Comparison of ENCODE assay signal across 9 mouse cellular contexts in the genomic region with DNA sequence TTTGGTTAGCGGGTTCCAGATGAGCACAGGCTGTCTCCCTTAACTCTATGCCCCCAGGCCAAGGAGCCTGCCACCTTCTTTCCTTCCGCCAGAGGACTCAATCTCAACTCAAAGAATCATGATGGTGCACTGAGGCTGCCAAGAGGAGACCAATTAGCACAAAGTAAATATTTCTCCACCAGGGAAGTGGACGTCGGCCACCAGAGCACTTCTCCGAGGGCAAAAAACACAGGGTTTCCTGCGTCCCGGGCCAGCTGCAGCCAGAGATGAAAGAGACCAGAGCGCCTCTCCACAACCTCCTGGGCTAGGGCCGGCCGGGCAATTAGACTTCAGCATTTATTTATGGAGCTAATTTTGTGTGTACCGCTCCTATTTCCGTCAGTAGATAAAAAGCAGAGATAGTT. TPM values are rescaled to one million over a fixed set of nuclear protein-coding genes. Genes with fewer than 3 reads are reported as not detected.
A peak's percentile ranks its signal among the peaks of the same experiment; 100 is the strongest.
DNase-seq lines count a peak whose midpoint lies in the region; ATAC-seq and TF ChIP-seq lines count a peak whose summit lies in the region.
"Had no signal": no experiment of that assay in that cellular context is flagged by ENCODE, and none has a peak within 500 bp of the region (broad histone marks: within the 10 kb centered on the region; RNA-seq: fewer than 3 reads in every experiment).

No protein-coding gene starts in this region.

- peak; percentile 11 for DNase-seq in adrenal gland, postnatal 14 days
- no peak for DNase-seq in adrenal gland, adult 18-20 months (ENCODE audit: low spot score in 2 of 2)
- DNase-seq in midbrain, embryonic 10.5 days (ENCODE audit: low spot score): no peak
- DNase-seq in midbrain, postnatal 0 days (ENCODE audit: low spot score): no peak
- DNase-seq in liver, embryonic 13.5 days: no peak
- DNase-seq in forebrain, embryonic 14.5 days (ENCODE audit: low spot score): no peak
- DNase-seq in thymus, postnatal 14 days: no peak

- no peak for TF ChIP-seq CTCF in midbrain, postnatal 0 days (IDR thresholded peaks at IDR 0.05)

- 0 out of 2 replicates have a peak overlapping the region, but pooled peaks have one; percentile 1 for H3K27ac ChIP-seq in midbrain, embryonic 10.5 days (replicated peaks)
- no peak overlapping the region for H3K27ac ChIP-seq in midbrain, postnatal 0 days (ENCODE audit: low read depth, low read length)
- H3K27ac ChIP-seq in liver, embryonic 13.5 days: no peak overlapping the region
- H3K27ac ChIP-seq in stomach, embryonic 15.5 days: no peak overlapping the region
- no peak overlapping the region for H3K27ac ChIP-seq in forebrain, embryonic 14.5 days (ENCODE audit: low read depth, low read length)
- H3K27ac ChIP-seq: forebrain, embryonic 15.5 days had no signal

- no peaks in the 10 kb centered on the region for H3K9me3 ChIP-seq in midbrain, embryonic 10.5 days (replicated peaks)
- no peaks in the 10 kb centered on the region for H3K9me3 ChIP-seq in midbrain, postnatal 0 days (ENCODE audit: low read length)
- no peaks in the 10 kb centered on the region for H3K9me3 ChIP-seq in liver, embryonic 13.5 days (replicated peaks)
- H3K9me3 ChIP-seq in stomach, embryonic 15.5 days: no peaks in the 10 kb centered on the region
- no peaks in the 10 kb centered on the region for H3K9me3 ChIP-seq in forebrain, embryonic 14.5 days (replicated peaks; ENCODE audit: control insufficient read depth, low read length)
- H3K9me3 ChIP-seq: forebrain, embryonic 15.5 days had no signal

- H3K4me1 ChIP-seq in midbrain, embryonic 10.5 days: peaks cover 15% of the 10 kb centered on the region
- H3K4me1 ChIP-seq in midbrain, postnatal 0 days (ENCODE audit: insufficient read depth, low read length): no peaks in the 10 kb centered on the region
- no peaks in the 10 kb centered on the region for H3K4me1 ChIP-seq in liver, embryonic 13.5 days (replicated peaks)
- H3K4me1 ChIP-seq in stomach, embryonic 15.5 days: peaks cover 4% of the 10 kb centered on the region; the same call in 1 of the 2 replicates
- no peaks in the 10 kb centered on the region for H3K4me1 ChIP-seq in forebrain, embryonic 14.5 days (ENCODE audit: control insufficient read depth, insufficient read depth, low read length)
- H3K4me1 ChIP-seq: forebrain, embryonic 15.5 days had no signal

- WGBS in midbrain, embryonic 10.5 days: 46% methylated on average over 12 of the region's 12 CpGs
- 46% methylated on average over 12 of the region's 12 CpGs for WGBS in midbrain, postnatal 0 days
- 17% methylated on average over 12 of the region's 12 CpGs for WGBS in liver, embryonic 13.5 days (ENCODE audit: insufficient replicate concordance)
- WGBS in stomach, embryonic 15.5 days: 14% methylated on average over 12 of the region's 12 CpGs
- WGBS in forebrain, embryonic 14.5 days: 48% methylated on average over 12 of the region's 12 CpGs

- H3K36me3 ChIP-seq in midbrain, embryonic 10.5 days: no peaks in the 10 kb centered on the region
- no peaks in the 10 kb centered on the region for H3K36me3 ChIP-seq in midbrain, postnatal 0 days (ENCODE audit: insufficient read depth, low read length)
- no peaks in the 10 kb centered on the region for H3K36me3 ChIP-seq in liver, embryonic 13.5 days
- H3K36me3 ChIP-seq in stomach, embryonic 15.5 days: no peaks in the 10 kb centered on the region
- H3K36me3 ChIP-seq in forebrain, embryonic 14.5 days (ENCODE audit: control insufficient read depth, insufficient read depth, low read length): no peaks in the 10 kb centered on the region
- H3K36me3 ChIP-seq: forebrain, embryonic 15.5 days had no signal

- H3K4me2 ChIP-seq in midbrain, postnatal 0 days (ENCODE audit: low read depth, low read length, poor library complexity, severe bottlenecking): no peak overlapping the region
- peak overlapping the region; percentile 25; the same call in 1 of the 2 replicates for H3K4me2 ChIP-seq in liver, embryonic 13.5 days
- 0 out of 2 replicates have a peak overlapping the region, but pooled peaks have one; percentile 14 for H3K4me2 ChIP-seq in stomach, embryonic 15.5 days
- H3K4me2 ChIP-seq in forebrain, embryonic 14.5 days (ENCODE audit: low read length): no peak overlapping the region
- H3K4me2 ChIP-seq: forebrain, embryonic 15.5 days had no signal

- no peak overlapping the region for H3K4me3 ChIP-seq in midbrain, embryonic 10.5 days
- no peak overlapping the region for H3K4me3 ChIP-seq in midbrain, postnatal 0 days (ENCODE audit: low read depth, low read length)
- H3K4me3 ChIP-seq in liver, embryonic 13.5 days (replicated peaks): no peak overlapping the region
- H3K4me3 ChIP-seq in stomach, embryonic 15.5 days (replicated peaks): no peak overlapping the region
- H3K4me3 ChIP-seq in forebrain, embryonic 14.5 days (ENCODE audit: low read depth, low read length): no peak overlapping the region
- H3K4me3 ChIP-seq: forebrain, embryonic 15.5 days had no signal

- H3K9ac ChIP-seq in midbrain, postnatal 0 days (replicated peaks; ENCODE audit: low read length, poor library complexity, severe bottlenecking): no peak overlapping the region
- H3K9ac ChIP-seq in liver, embryonic 13.5 days: no peak overlapping the region
- H3K9ac ChIP-seq in stomach, embryonic 15.5 days: no peak overlapping the region
- H3K9ac ChIP-seq in forebrain, embryonic 14.5 days (ENCODE audit: low read length): no peak overlapping the region
- H3K9ac ChIP-seq: forebrain, embryonic 15.5 days had no signal

- 0 out of 2 replicates have a peak, but pooled peaks cover 10% of the 10 kb centered on the region for H3K27me3 ChIP-seq in midbrain, embryonic 10.5 days (ENCODE audit: low read depth, poor library complexity, severe bottlenecking)
- H3K27me3 ChIP-seq in midbrain, postnatal 0 days (ENCODE audit: insufficient read depth, low read length): no peaks in the 10 kb centered on the region
- peaks cover 11% of the 10 kb centered on the region; the same call in 1 of the 2 replicates for H3K27me3 ChIP-seq in liver, embryonic 13.5 days
- no peaks in the 10 kb centered on the region; the same call in 1 of the 2 replicates for H3K27me3 ChIP-seq in stomach, embryonic 15.5 days (replicated peaks)
- H3K27me3 ChIP-seq in forebrain, embryonic 14.5 days (replicated peaks; ENCODE audit: control insufficient read depth, insufficient read depth, low read length): no peaks in the 10 kb centered on the region
- H3K27me3 ChIP-seq: forebrain, embryonic 15.5 days had no signal

- ATAC-seq in midbrain, postnatal 0 days (ENCODE audit: low FRiP score): no peak
- no peak for ATAC-seq in liver, embryonic 13.5 days (ENCODE audit: low read depth)
- ATAC-seq in stomach, embryonic 15.5 days (ENCODE audit: insufficient read depth, low FRiP score, low read depth): no peak
- ATAC-seq in forebrain, embryonic 14.5 days: no peak
- ATAC-seq: forebrain, embryonic 15.5 days had no signal

RNA-seq across cellular contexts. Expression of a gene that starts 31.0 kb away (rescaled TPM):
- 1.7 and 2.3 TPM in 2 replicates for total RNA-seq in adrenal gland, postnatal 14 days (2021)
- total RNA-seq in adrenal gland, adult 18-20 months (2021): 1 to 10 TPM; 1.7 to 4.0 TPM
- 9.4 and 12.3 TPM in 2 replicates for polyA plus RNA-seq in midbrain, embryonic 10.5 days (2016; fragmentation: Nextera tagmentation; extraction: Ambion mirVana)
- total RNA-seq in midbrain, postnatal 0 days (2014; rRNA removed): 2.1 and 7.2 TPM in 2 replicates
- 3.8 and 5.7 TPM in 2 replicates for polyA plus RNA-seq in midbrain, postnatal 0 days (2015; fragmentation: Nextera tagmentation; extraction: Ambion mirVana)
- 0.35 and 0.51 TPM in 2 replicates for polyA plus RNA-seq in liver, embryonic 13.5 days (2015; fragmentation: Nextera tagmentation; extraction: Ambion mirVana)
- polyA plus RNA-seq in stomach, embryonic 15.5 days (2015; fragmentation: Nextera tagmentation; extraction: Ambion mirVana): 7.9 and 9.0 TPM in 2 replicates
- 0.81 and 1.1 TPM in 2 replicates for polyA plus RNA-seq in forebrain, embryonic 14.5 days (2014; fragmentation: Nextera tagmentation; extraction: Ambion mirVana)

Comparison
In these comparisons a context has a peak if more than half of its experiments do, and no peak if none do; other contexts are left out.
1. H3K4me2 ChIP-seq: peak in liver, embryonic 13.5 days (single experiment) and stomach, embryonic 15.5 days (single experiment); none in midbrain, postnatal 0 days (single experiment) and forebrain, embryonic 14.5 days (single experiment).